Mouse (Mus musculus) testis, adult 2 months (tissue): ENCODE measurements around the gene Gak.

Source experiments
- CTCF ChIP-seq: fragments of 200-500 bp; IDR thresholded peaks from 2 replicates; pipeline ENCODE4 v1.5.1; 2012; ENCODE audit warnings: low read depth, mild to moderate bottlenecking, inconsistent platforms, low read length, moderate library complexity; ENCODE audit not compliant: control insufficient read depth, insufficient read depth, insufficient replicate concordance
- POLR2A ChIP-seq: fragments of 200-500 bp; IDR thresholded peaks from 2 replicates; pipeline ENCODE4 v1.6.1; 2012; ENCODE audit warnings: low read depth, mild to moderate bottlenecking, inconsistent platforms, low read length, moderate library complexity; ENCODE audit not compliant: control insufficient read depth

DNA sequence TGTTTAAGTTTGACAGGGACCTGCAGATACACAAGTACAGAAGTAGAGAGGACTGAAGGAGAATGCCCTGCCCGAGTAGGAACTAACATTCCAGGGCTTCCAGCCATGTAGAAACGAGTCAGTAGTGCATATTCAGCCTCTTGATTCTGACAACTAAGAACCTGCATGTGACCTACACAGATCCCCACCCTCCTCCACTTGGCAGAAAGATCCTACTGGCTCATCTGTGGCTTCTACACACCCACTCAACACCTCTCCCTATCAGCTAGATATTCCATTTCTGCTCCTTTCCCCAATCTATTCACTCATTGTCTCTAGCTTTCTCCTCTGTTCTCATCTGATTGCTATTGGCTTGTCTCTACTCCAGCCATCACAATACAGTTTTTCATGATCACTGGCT, 7.7 kb downstream of the Gak start:
- TF ChIP-seq CTCF (no peak), POLR2A (no peak)
